Mouse (Mus musculus): ENCODE measurements around the gene Mtnr1a. TPM values are rescaled to one million over a fixed set of nuclear protein-coding genes. Genes with fewer than 3 reads are reported as not detected.

Mtnr1a gene
- polyA plus RNA-seq, 1 experiment from 2014 or later = not detected

DNA sequence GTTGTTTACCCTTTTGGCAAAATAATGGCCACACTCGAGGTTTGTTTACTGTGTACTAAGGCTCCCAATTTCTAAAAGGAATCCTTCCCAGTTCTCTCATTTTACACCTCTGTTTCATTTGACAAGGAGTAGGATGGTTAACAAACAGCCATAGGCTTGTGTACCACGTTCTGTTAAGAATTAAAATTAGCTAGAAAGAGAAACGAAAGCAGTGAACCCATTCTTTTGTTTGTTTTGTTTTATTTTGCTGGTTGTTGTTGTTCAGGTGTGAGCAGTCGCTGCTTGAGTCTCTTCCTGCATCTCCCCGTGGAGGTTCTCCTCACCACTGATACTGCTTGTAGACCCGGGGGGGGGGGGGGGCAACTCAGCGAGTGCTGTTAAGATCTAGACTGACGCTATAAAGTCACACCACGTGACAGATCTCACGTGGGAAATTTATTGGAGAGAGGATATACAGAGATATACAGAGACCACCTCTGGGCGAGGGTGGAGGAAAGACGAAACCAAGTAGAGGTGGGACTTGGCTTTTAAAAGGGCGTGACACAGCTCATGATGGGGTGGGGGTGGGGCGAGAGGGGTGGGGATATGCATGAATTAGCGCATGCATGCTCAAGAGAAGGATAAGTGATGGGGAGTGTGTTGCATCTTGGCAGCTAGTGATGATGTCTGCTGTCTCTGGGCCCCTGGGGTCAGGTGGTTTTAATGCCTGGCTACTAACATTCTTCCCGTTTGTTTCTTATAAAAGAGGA lies 41.3 kb downstream of the Mtnr1a start:
- H3K27me3 ChIP-seq (ENCODE audit: control insufficient read depth, insufficient read depth, low read length) = 0 out of 2 replicates have a peak, but pooled peaks cover 6% of the 10 kb centered on the region
- 0 out of 4 replicates have a peak, but pooled peaks cover 0 to 9% of the 10 kb centered on the region in 2 experiments for H3K4me1 ChIP-seq (ENCODE audit: control insufficient read depth in 2 of 2, insufficient read depth in 2 of 2, low read length in 2 of 2)
- no peak overlapping the region for H3K27ac ChIP-seq (replicated peaks in 1 of 2; ENCODE audit: control insufficient read depth in 1 of 2, insufficient read depth in 1 of 2, low read depth in 2 of 2, low read length in 2 of 2)
- no peaks in the 10 kb centered on the region for H3K9me3 ChIP-seq (ENCODE audit: control insufficient read depth, low read length)
- peak overlapping the region; percentile 30 to 34 for H3K4me3 ChIP-seq (ENCODE audit: control insufficient read depth in 1 of 2, insufficient read depth in 1 of 2, low read depth in 1 of 2, low read length in 2 of 2)
- WGBS = 6% methylated on average over 16 of the region's 16 CpGs
- peak overlapping the region; percentile 63 for H3K4me2 ChIP-seq (ENCODE audit: low read length)
- H3K36me3 ChIP-seq (ENCODE audit: control insufficient read depth, insufficient read depth, low read length) = no peaks in the 10 kb centered on the region
- ATAC-seq (ENCODE audit: insufficient number of reproducible peaks, insufficient read depth, low FRiP score, low read depth) = no peak
- H3K9ac ChIP-seq (ENCODE audit: low read length) = no peak overlapping the region

GRCm38 (mm10) chr8:45110813-45111104 lies 41.8 kb downstream of the Mtnr1a start:
- Histone ChIP-seq H3K27me3 (ENCODE audit: control insufficient read depth, insufficient read depth, low read length) (0 out of 2 replicates have a peak, but pooled peaks cover 6% of the 10 kb centered on the region), H3K4me3 (ENCODE audit: control insufficient read depth in 1 of 2, insufficient read depth in 1 of 2, low read depth in 1 of 2, low read length in 2 of 2) (peak overlapping the region in 1 of 2 experiments; percentile 30; a peak in 1 of 4 replicates), H3K36me3 (ENCODE audit: control insufficient read depth, insufficient read depth, low read length) (no peaks in the 10 kb centered on the region), H3K27ac (replicated peaks in 1 of 2; ENCODE audit: control insufficient read depth in 1 of 2, insufficient read depth in 1 of 2, low read depth in 2 of 2, low read length in 2 of 2) (no peak overlapping the region), H3K4me1 (ENCODE audit: control insufficient read depth in 2 of 2, insufficient read depth in 2 of 2, low read length in 2 of 2) (0 out of 4 replicates have a peak, but pooled peaks cover 0 to 9% of the 10 kb centered on the region in 2 experiments), H3K4me2 (ENCODE audit: low read length) (peak overlapping the region; percentile 63), H3K9ac (ENCODE audit: low read length) (no peak overlapping the region), H3K9me3 (ENCODE audit: control insufficient read depth, low read length) (no peaks in the 10 kb centered on the region)
- 36% methylated on average over 5 of the region's 5 CpGs for WGBS
- no peak for ATAC-seq (ENCODE audit: insufficient number of reproducible peaks, insufficient read depth, low FRiP score, low read depth)

DNA sequence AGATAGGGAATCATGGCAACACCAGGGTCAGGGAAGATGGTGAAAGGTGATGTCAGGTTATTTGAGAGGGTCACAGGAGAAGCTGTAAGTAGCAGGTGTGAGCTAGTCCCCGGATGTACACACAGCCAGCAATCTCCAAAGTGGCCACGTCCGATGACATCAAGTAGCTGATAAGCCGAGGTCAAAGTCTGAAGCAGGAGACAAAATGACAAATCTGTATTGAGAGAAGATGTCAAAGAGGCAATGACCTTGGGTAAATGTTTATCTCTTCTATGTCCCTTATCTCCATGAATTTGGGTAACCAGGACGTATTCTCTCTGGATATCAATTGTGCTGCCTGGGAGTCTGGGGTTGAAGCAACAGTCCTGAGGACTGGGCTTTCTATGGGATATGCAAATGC lies 42.9 kb downstream of the Mtnr1a start:
- ATAC-seq (ENCODE audit: insufficient number of reproducible peaks, insufficient read depth, low FRiP score, low read depth) = no peak
- WGBS = 40% methylated on average over 5 of the region's 5 CpGs
- H3K36me3 ChIP-seq (ENCODE audit: control insufficient read depth, insufficient read depth, low read length) = no peaks in the 10 kb centered on the region

DNA sequence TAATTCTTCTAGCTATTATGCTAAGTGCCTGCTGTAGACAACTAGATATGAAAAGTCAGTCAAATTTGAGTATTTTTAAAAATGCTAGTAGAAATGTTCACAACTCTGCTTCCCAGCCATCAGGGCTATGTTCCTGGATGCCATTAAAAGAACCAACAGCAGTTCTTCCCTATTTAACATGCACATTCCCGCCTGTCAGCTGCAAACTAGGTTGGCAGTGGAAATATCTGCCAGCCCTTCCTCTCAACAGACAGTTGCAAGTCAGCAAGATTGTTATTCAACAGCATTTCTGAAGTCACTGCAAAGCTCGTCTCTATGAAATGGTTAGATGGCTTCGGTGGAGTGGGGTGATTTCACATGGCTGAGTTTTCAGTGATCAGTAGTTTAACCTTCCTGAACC lies 48.7 kb downstream of the Mtnr1a start:
- no peak overlapping the region for H3K27ac ChIP-seq (replicated peaks in 1 of 2; ENCODE audit: control insufficient read depth in 1 of 2, insufficient read depth in 1 of 2, low read depth in 2 of 2, low read length in 2 of 2)
- no peak overlapping the region for H3K9ac ChIP-seq (ENCODE audit: low read length)
- no peaks in the 10 kb centered on the region for H3K4me1 ChIP-seq (ENCODE audit: control insufficient read depth in 2 of 2, insufficient read depth in 2 of 2, low read length in 2 of 2)
- no peaks in the 10 kb centered on the region for H3K9me3 ChIP-seq (ENCODE audit: control insufficient read depth, low read length)
- H3K4me3 ChIP-seq (ENCODE audit: control insufficient read depth in 1 of 2, insufficient read depth in 1 of 2, low read depth in 1 of 2, low read length in 2 of 2) = no peak overlapping the region
- 71% methylated on average over 3 of the region's 3 CpGs for WGBS
- no peaks in the 10 kb centered on the region for H3K27me3 ChIP-seq (ENCODE audit: control insufficient read depth, insufficient read depth, low read length)
- H3K36me3 ChIP-seq (ENCODE audit: control insufficient read depth, insufficient read depth, low read length) = no peaks in the 10 kb centered on the region
- ATAC-seq (ENCODE audit: insufficient number of reproducible peaks, insufficient read depth, low FRiP score, low read depth) = no peak
- H3K4me2 ChIP-seq (ENCODE audit: low read length) = no peak overlapping the region

More for the DNA sequence above, 42.9 kb downstream of the Mtnr1a start:
- Histone ChIP-seq H3K9me3 (ENCODE audit: control insufficient read depth, low read length) (no peaks in the 10 kb centered on the region), H3K4me2 (ENCODE audit: low read length) (no peak overlapping the region), H3K27ac (replicated peaks in 1 of 2; ENCODE audit: control insufficient read depth in 1 of 2, insufficient read depth in 1 of 2, low read depth in 2 of 2, low read length in 2 of 2) (no peak overlapping the region), H3K9ac (ENCODE audit: low read length) (no peak overlapping the region), H3K4me3 (ENCODE audit: control insufficient read depth in 1 of 2, insufficient read depth in 1 of 2, low read depth in 1 of 2, low read length in 2 of 2) (no peak overlapping the region), H3K27me3 (ENCODE audit: control insufficient read depth, insufficient read depth, low read length) (0 out of 2 replicates have a peak, but pooled peaks cover 6% of the 10 kb centered on the region), H3K4me1 (ENCODE audit: control insufficient read depth in 2 of 2, insufficient read depth in 2 of 2, low read length in 2 of 2) (0 out of 4 replicates have a peak, but pooled peaks cover 0 to 9% of the 10 kb centered on the region in 2 experiments)

GRCm38 (mm10) chr8:45125680-45126079 lies 56.7 kb downstream of the Mtnr1a start:
- H3K27me3 ChIP-seq (ENCODE audit: control insufficient read depth, insufficient read depth, low read length) = no peaks in the 10 kb centered on the region
- no peak overlapping the region for H3K4me3 ChIP-seq (ENCODE audit: control insufficient read depth in 1 of 2, insufficient read depth in 1 of 2, low read depth in 1 of 2, low read length in 2 of 2)
- H3K36me3 ChIP-seq (ENCODE audit: control insufficient read depth, insufficient read depth, low read length) = no peaks in the 10 kb centered on the region
- ATAC-seq (ENCODE audit: insufficient number of reproducible peaks, insufficient read depth, low FRiP score, low read depth) = no peak
- H3K4me1 ChIP-seq (ENCODE audit: control insufficient read depth in 2 of 2, insufficient read depth in 2 of 2, low read length in 2 of 2) = no peaks in the 10 kb centered on the region
- H3K9ac ChIP-seq (ENCODE audit: low read length) = no peak overlapping the region
- 66% methylated on average over 5 of the region's 5 CpGs for WGBS
- H3K9me3 ChIP-seq (ENCODE audit: control insufficient read depth, low read length) = no peaks in the 10 kb centered on the region
- no peak overlapping the region for H3K4me2 ChIP-seq (ENCODE audit: low read length)
- no peak overlapping the region for H3K27ac ChIP-seq (replicated peaks in 1 of 2; ENCODE audit: control insufficient read depth in 1 of 2, insufficient read depth in 1 of 2, low read depth in 2 of 2, low read length in 2 of 2)

Other genes with a start within 250 kb of the Mtnr1a start
- gene Fat1, start 133.7 kb upstream of the Mtnr1a start, polyA plus RNA-seq (2014; fragmentation: Nextera tagmentation; extraction: Ambion mirVana) = 22.2 TPM in 2 replicates
- gene F11, start 192.9 kb downstream of the Mtnr1a start, polyA plus RNA-seq (2014; fragmentation: Nextera tagmentation; extraction: Ambion mirVana) = not detected in 2 replicates
- not detected in 2 replicates for gene Klkb1, start 225.7 kb downstream of the Mtnr1a start, polyA plus RNA-seq (2014; fragmentation: Nextera tagmentation; extraction: Ambion mirVana)
- gene Gm45753, start 239.3 kb downstream of the Mtnr1a start, polyA plus RNA-seq (2014; fragmentation: Nextera tagmentation; extraction: Ambion mirVana) = not detected in 2 replicates